Mouse (Mus musculus) midbrain, embryonic 14.5 days (tissue): ENCODE data around the gene Nr4a3. TPM values are rescaled to one million over a fixed set of nuclear protein-coding genes. Genes with fewer than 3 reads are reported as not detected.

ENCODE experiments used
- ATAC-seq: fragments of 200-750 bp; cut with Nextera tagmentation; 2 replicates; pipeline ENCODE4 v1.8.0; 2017; ENCODE audit warnings: moderate number of reproducible peaks, moderate library complexity; ENCODE audit not compliant: low FRiP score, low TSS enrichment
- DNase-seq: peaks from one replicate; pipeline ENCODE4 v3.0.0-alpha.2; 2015
- H3K27ac ChIP-seq: fragments of 300-500 bp; sonication (generic); replicated peaks from 2 replicates; pipeline ENCODE4 v1.5.1; 2014; ENCODE audit warnings: mild to moderate bottlenecking, low read depth, low read length, moderate library complexity
- H3K27me3 ChIP-seq: fragments of 300-500 bp; sonication (generic); 2 replicates; pipeline ENCODE4 v1.6.1; 2014; ENCODE audit warnings: low read length, control low read depth, mixed read lengths; ENCODE audit not compliant: control insufficient read depth, insufficient read depth
- H3K36me3 ChIP-seq: fragments of 300-500 bp; sonication (generic); 2 replicates; pipeline ENCODE4 v1.6.1; 2014; ENCODE audit warnings: low read length, control low read depth; ENCODE audit not compliant: control insufficient read depth, insufficient read depth
- H3K4me1 ChIP-seq: fragments of 300-500 bp; sonication (generic); 2 replicates; pipeline ENCODE4 v1.6.1; 2014; ENCODE audit warnings: mild to moderate bottlenecking, antibody characterized with exemption, low read length, control low read depth; ENCODE audit not compliant: control insufficient read depth, insufficient read depth
- H3K4me2 ChIP-seq: fragments of 300-500 bp; sonication (generic); 2 replicates; pipeline ENCODE4 v1.6.1; 2014; ENCODE audit warnings: mild to moderate bottlenecking, low read length, moderate library complexity
- H3K4me3 ChIP-seq: fragments of 300-500 bp; sonication (generic); replicated peaks from 2 replicates; pipeline ENCODE4 v1.5.1; 2014; ENCODE audit warnings: low read depth, low read length
- H3K9ac ChIP-seq: fragments of 300-500 bp; sonication (generic); replicated peaks from 2 replicates; pipeline ENCODE4 v1.6.1; 2014; ENCODE audit warnings: mild to moderate bottlenecking, low read length, moderate library complexity
- H3K9me3 ChIP-seq: fragments of 300-500 bp; sonication (generic); 2 replicates; pipeline ENCODE4 v1.6.1; 2016; ENCODE audit warnings: low read length, control low read depth, mixed read lengths; ENCODE audit not compliant: control insufficient read depth
- WGBS: fragments of 180-500 bp; shearing (Covaris S2); extraction: QIAGEN DNeasy Blood & Tissue Kit; methylation state at CpG from one replicate; pipeline ENCODE4 v1.1.7; 2014; 5-methylcytosine and 5-hydroxymethylcytosine counted together
- polyA plus RNA-seq: library from polyadenylated mRNA; unstranded; fragments of >200 nt; fragmentation: Nextera tagmentation; extraction: Ambion mirVana; gene quantifications from 2 replicates; pipeline ENCODE4 v1.2.1, GENCODE M21; 2014

Nr4a3 gene
- polyA plus RNA-seq, 1 experiment from 2014 or later, result 1.1 TPM

DNA sequence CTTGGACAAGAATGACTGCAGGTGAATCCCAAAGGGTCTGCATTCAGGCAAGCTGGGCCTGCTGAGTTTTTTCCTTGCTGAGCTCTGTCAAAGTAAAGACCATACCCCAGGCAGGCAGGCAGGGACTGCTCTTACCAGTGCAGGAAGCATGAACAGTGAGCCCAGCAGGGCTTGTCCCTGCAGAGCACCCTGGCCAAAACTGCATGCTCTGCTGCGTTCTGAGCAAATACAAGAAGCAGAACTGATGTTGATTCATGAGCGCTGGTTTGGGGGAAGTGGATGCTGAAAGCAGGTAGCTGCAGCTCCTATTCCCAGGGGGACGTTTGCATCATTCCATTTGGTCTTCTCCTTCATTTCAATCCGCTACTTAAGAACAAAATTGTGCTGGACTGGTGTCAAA is 19.4 kb downstream of the Nr4a3 start:
- no peak for DNase-seq
- Histone ChIP-seq H3K27ac (no peak overlapping the region), H3K4me3 (no peak overlapping the region), H3K4me1 (no peaks in the 10 kb centered on the region), H3K27me3 (no peaks in the 10 kb centered on the region), H3K9ac (no peak overlapping the region), H3K9me3 (no peaks in the 10 kb centered on the region), H3K36me3 (no peaks in the 10 kb centered on the region), H3K4me2 (no peak overlapping the region)
- WGBS, result 61% methylated on average over 4 of the region's 4 CpGs
- no peak for ATAC-seq

DNA sequence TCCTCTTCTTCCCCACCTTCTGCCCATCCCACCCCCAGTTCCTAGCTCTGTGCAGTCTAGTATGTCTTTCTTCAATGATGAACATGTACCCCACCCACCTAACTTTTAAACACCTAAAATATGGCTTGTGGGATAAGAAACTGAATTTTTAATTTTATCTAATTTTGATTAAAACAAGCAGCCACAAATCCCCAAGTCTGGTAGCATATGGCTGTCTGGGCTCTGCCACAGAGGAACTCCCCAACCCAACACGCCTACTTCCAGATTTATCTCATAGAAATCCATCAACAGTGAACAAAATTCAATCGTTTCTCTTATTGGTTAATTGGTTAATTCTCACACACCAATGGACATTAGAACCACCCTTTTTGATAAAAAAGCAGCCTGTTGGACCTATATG is 21.7 kb downstream of the Nr4a3 start:
- Histone ChIP-seq H3K4me1 (no peaks in the 10 kb centered on the region), H3K9me3 (no peaks in the 10 kb centered on the region), H3K4me2 (no peak overlapping the region), H3K9ac (no peak overlapping the region), H3K27me3 (no peaks in the 10 kb centered on the region), H3K27ac (no peak overlapping the region), H3K36me3 (no peaks in the 10 kb centered on the region), H3K4me3 (no peak overlapping the region)
- 93% methylated on average over 2 of the region's 2 CpGs for WGBS
- no peak for ATAC-seq
- DNase-seq, result no peak

DNA sequence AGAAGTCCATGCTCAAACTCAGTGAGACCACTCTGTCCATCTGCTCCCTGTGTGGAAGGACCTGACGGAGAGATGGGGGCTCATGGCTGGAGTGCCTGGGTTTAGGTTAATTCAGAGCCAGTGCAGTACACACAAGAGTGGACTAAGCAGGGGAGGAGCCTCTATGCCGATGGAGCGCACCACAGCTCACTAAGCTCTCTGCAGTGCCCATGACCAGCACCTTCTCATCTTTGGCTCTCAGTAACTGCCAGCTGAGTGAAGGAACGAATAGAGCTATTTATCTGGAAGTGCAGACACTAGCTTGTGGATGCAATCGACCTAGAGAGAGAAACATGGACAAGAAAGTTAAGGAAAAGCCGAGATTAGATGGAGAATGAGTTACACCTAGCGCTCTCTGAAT is 24.2 kb downstream of the Nr4a3 start:
- Histone ChIP-seq H3K4me2 (no peak overlapping the region), H3K36me3 (no peaks in the 10 kb centered on the region), H3K9me3 (no peaks in the 10 kb centered on the region), H3K27ac (no peak overlapping the region), H3K4me3 (no peak overlapping the region), H3K9ac (no peak overlapping the region), H3K27me3 (no peaks in the 10 kb centered on the region), H3K4me1 (no peaks in the 10 kb centered on the region)
- WGBS, result 88% methylated on average over 7 of the region's 7 CpGs
- DNase-seq, result no peak
- ATAC-seq, result no peak

DNA sequence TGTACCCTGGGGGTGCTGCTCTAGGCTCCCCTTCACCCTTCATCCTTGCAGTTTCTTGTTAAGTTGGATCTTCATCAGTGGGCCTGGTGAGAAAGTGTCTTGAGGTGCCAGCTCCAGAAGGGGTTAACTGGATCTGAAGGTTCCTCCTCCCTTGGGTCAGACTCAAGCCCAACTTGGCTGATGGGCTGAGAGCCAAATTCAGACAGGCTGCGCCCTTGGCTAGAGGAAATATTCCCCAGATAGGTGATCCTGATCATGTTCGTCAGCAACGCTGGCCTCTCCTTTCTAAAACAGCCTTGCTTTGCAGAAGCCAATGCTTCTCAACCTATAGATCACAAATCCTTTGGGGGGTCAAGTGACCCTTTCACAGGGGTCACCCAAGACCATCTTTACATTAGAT is 27.1 kb downstream of the Nr4a3 start:
- Histone ChIP-seq H3K9me3 (no peaks in the 10 kb centered on the region), H3K9ac (no peak overlapping the region), H3K4me1 (no peaks in the 10 kb centered on the region), H3K4me3 (no peak overlapping the region), H3K27ac (no peak overlapping the region), H3K4me2 (no peak overlapping the region), H3K27me3 (no peaks in the 10 kb centered on the region), H3K36me3 (no peaks in the 10 kb centered on the region)
- ATAC-seq (no peak), DNase-seq (no peak)
- WGBS, result 93% methylated on average over 3 of the region's 3 CpGs

DNA sequence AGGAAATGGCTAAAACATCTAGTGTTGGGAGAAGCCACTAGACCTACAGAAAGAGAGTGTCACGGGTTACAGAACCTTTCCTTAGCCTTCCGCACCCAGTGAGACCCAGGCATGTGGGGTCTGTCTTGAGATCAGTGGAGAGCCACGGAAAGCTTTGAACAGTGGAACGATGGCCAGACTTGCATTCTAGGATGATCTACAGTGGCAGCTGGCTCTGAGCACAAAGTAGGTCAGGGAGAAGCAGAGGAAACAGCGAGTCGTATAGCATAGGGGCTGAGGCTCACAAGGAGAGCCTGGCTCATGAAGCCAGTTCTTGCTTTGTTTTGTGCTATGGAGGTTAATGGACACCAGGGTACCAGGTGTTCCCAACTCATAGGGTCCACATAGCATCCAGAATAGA is 28.4 kb downstream of the Nr4a3 start:
- H3K36me3 ChIP-seq, result no peaks in the 10 kb centered on the region
- ATAC-seq (no peak), DNase-seq (no peak)
- H3K4me3 ChIP-seq, result no peak overlapping the region
- no peak overlapping the region for H3K4me2 ChIP-seq
- H3K9me3 ChIP-seq, result no peaks in the 10 kb centered on the region
- H3K27me3 ChIP-seq, result no peaks in the 10 kb centered on the region
- H3K27ac ChIP-seq, result no peak overlapping the region
- WGBS, result 93% methylated on average over 6 of the region's 6 CpGs
- no peak overlapping the region for H3K9ac ChIP-seq
- peaks cover 4% of the 10 kb centered on the region; the same call in 1 of the 2 replicates for H3K4me1 ChIP-seq

DNA sequence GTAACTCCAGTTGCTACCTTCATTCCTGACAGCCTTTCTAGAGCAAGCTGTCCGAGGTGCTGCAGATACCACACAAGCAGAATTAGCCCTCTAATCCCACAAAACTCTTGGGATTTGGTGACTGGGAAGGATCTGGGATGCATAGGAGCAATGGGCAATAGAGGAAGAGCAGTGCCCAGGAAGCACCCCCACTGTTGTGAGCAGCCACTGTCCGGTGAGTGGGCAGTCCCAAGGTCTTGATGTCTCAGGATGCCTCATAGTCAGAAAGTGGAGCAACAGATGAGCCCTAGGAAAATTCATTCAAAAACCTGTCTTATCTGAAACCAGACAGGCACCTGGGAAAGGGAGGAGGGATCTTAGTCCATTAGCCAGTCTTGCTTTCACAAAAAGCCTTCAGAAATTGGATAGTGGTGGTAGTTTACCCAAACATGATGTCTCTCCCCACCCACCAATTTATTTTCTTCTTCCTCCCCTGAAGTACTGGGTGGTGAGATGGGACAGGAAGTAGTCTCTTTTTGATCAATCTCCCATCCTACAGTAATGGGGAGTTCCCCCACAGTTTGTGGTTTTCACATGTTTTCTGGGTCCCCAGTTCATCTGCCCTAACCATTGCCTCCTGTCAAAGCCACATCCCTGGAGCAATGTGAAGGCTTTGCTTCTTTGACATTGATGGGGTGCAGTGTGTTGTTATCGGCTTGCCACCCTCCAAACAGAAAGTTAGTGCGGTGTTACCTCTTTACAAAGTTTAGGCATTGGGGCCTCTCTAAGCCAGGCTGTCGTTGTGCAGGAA is 29.7 kb downstream of the Nr4a3 start:
- Histone ChIP-seq H3K4me1 (peaks cover 6% of the 10 kb centered on the region; the same call in 1 of the 2 replicates), H3K4me3 (no peak overlapping the region), H3K36me3 (no peaks in the 10 kb centered on the region), H3K27me3 (no peaks in the 10 kb centered on the region), H3K9me3 (no peaks in the 10 kb centered on the region), H3K9ac (no peak overlapping the region), H3K27ac (no peak overlapping the region), H3K4me2 (no peak overlapping the region)
- 92% methylated on average over 5 of the region's 5 CpGs for WGBS
- DNase-seq (no peak), ATAC-seq (no peak)

DNA sequence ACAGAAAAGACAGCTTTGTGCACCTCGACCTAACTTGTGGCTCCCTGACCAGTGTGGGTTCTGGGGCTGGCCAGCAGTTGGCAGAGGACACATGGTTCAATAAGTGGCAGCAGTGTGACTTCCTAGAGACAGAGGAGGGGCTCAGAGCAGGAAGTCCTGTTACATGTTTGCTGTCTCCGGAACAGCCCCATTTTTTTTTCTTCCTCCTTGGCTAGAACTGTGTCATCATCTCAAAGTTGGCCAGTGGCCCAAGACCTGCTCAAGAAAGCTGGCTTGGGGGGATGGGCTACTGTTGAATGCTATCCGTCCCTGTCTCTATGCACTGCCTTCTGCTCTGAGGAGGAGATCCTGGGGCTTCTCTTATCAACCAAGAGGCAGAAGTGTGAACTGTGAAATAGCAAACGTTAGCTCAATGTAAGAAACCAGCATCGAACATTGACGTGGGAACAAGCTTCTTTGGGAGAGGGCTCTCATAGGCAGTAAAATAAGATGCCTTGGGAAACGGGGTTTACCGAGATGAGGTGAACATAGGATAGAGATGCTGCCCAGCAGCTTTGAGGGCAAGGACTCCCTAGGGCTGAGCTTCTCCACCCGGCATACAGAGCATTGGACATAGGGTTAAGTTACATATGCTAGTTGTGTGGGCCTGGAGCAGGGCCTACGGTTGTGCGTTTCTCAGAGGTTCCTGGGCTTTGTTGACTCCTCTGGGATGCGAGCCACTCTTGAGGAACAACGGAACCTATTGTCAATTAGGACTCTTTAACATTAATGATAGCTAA is 31.9 kb downstream of the Nr4a3 start:
- Histone ChIP-seq H3K9me3 (no peaks in the 10 kb centered on the region), H3K27me3 (no peaks in the 10 kb centered on the region), H3K9ac (no peak overlapping the region), H3K36me3 (no peaks in the 10 kb centered on the region), H3K27ac (no peak overlapping the region), H3K4me1 (peaks cover 6% of the 10 kb centered on the region; the same call in 1 of the 2 replicates), H3K4me3 (no peak overlapping the region), H3K4me2 (no peak overlapping the region)
- WGBS, result 83% methylated on average over 13 of the region's 13 CpGs
- no peak for ATAC-seq
- DNase-seq, result no peak

DNA sequence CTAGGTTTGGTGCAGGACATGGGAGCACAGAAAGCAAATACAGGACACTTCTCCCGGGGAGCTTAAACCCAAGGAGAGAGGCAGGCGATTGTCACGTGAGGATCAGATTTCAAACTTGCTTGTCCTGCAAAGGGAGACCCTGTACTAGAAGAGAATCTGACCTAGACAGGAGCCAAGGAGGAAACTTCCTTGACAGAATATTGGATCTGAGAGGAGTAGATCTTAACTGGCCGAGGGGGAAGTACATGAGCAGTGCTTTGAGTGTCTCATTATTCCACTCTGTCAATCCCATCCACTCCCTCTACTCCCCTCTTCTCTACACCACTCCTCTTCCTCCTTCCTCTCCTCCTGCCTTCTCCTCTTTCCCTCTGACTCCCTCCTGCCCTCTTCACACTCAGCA is 33.3 kb downstream of the Nr4a3 start:
- Histone ChIP-seq H3K27ac (no peak overlapping the region), H3K36me3 (no peaks in the 10 kb centered on the region), H3K9ac (no peak overlapping the region), H3K4me1 (peaks cover 6% of the 10 kb centered on the region; the same call in 1 of the 2 replicates), H3K27me3 (no peaks in the 10 kb centered on the region), H3K4me3 (no peak overlapping the region), H3K9me3 (no peaks in the 10 kb centered on the region), H3K4me2 (no peak overlapping the region)
- ATAC-seq (no peak), DNase-seq (no peak)
- WGBS, result 26% methylated on average over 4 of the region's 4 CpGs
